Mouse (Mus musculus) testis, postnatal 10 days (tissue): ENCODE results near the gene Fgfr2.
A peak's percentile ranks its signal among the peaks of the same experiment; 100 is the strongest.

Experiments used
- DNase-seq: peaks from one replicate; pipeline ENCODE4 v3.0.0; 2021; ENCODE audit warnings: low spot score

Gene Fgfr2

DNA sequence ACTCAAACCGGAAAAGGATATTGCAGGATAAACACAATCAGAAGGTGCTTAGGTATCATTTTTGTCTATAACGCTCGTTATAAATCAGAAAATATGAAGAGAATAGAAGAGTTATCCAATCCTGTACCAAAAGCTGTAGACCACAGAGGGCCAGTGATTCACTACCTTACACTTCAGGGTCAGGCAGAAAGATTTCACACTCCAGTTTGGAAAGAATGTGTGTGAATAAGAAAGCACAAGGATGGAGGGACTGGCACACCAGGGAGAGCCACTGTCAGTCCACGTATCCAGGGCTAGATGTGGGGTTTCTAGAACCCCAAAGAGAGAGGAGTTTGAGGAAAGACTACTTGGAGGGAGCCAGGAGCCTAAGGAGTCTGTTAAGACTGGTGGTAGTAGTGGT is 546.3 kb downstream of the Fgfr2 start:
- DNase-seq = no peak

DNA sequence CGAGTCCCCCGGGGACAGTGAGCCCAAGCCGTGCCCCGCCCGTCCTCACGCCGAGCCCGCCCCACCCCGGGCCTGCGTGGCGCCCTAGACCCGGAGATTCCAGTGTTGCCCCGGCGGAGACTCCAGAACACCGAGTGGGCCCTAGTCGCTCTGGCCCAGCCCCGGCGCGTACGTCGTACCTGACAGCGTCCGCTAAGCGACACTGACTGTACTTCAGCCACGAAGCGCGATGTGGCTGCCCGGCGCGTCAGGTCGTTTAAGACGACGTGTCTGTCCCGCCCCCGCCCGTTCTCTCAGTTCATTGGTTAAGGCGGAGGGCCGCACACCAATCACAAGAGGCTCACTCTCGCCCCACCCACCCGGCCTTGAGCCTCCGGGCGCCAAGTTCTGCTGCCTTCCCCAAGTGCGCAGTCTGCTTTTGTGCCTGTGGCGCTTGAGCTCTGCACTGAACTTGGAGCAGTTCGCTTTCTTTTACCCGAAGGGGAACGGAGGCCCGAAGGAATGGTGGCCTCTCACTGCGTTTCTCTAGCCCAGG is 547.0 kb downstream of the Fgfr2 start, which contains the start of gene Oat:
Gene Oat, minus strand, starts transcription at position 283 of the 535 bp plus-strand sequence.
- peak; percentile 95 for DNase-seq

DNA sequence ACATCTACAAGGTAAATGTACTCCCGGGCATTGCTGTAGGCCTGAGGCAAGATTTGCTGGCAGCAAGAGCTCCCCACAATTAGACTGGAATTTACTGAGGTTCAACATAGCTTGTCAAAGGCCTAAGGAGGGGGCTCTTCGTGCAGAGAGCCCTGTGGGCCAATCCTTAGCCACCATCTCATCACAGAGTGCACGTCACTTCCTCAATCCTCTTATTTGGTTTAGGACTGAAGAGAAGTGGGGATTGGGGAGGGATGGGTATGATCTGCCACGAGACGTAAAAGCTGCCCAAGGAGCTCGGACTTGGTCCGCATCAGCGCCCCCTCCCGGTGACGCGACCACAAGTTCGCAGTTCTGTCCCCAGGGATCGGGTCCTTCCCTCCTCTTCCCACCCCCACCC is 547.5 kb downstream of the Fgfr2 start:
- DNase-seq = peak; percentile 92

DNA sequence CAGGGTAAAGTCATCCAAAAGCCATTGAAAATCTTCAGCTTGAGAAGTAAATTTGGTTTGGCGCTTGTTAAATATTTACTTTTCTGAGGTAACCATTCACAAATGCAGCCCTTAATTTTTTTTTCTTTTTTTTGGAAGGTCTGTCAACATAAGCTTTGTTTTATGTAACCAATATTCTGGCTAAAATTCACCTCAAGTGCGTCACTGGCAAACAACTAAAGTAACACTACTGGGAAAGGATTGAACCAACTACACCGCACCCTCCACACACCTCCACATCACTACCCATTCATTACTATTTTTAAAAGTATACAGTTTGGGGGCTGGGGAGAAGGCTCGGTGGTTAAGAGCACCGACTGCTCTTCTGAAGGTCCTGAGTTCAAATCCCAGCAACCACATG is 548.5 kb downstream of the Fgfr2 start:
- DNase-seq = no peak

DNA sequence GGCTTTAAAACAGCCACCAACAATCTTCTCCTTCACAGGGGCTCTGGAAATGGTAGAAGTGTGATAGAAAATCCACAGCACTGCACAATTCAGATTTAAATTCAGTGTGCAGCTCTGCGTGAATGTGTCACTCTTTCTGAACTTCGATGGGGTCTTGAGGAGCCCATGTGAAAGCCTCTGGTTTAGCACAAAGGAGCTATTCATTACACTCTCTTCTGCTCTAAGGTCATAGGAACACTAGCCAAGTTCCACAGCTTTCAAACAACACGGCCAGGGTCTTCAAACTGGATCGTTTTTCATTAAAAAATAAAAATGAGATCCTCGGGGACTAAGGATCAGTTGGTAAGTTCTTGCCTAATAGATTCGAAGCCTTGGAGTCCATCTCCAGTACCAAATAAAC is 549.9 kb downstream of the Fgfr2 start:
- no peak for DNase-seq

DNA sequence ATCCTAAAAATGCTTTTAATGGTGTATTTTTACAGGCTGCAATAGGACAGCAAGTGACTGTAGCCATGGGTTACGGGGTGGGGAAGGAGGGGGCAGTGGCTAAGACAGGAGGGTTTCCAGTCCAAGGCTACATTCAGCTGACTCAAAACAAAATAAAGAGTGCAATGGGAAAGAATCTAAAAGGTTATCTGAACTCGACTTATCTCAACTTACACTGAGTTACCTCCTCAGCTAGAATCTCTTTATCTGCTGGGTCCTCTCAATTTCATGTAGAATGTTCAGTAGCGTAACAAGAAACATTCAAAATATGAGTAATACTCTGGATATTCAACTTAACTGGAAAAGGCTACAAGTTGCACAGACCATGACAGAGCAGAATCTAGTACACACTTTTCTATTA is 550.4 kb downstream of the Fgfr2 start:
- no peak for DNase-seq

DNA sequence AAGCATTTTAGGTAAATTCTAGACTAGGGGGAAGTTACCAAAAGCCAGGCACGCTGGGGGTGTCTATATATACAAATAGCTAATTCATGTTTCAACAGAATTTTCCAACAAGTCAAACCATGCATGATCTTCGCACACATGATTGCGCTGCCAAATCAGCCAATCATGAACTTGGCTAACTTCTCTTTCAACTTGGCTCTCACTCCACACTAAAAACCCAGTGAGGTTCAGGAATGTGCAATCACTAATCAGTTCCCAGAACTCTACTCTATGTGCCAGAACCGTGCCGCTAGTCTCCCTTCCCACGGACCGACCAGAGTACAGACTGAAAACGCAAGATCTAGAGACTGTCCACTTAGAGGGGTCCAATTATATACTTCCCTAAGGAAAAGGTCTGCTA is 551.7 kb downstream of the Fgfr2 start:
- DNase-seq = no peak

DNA sequence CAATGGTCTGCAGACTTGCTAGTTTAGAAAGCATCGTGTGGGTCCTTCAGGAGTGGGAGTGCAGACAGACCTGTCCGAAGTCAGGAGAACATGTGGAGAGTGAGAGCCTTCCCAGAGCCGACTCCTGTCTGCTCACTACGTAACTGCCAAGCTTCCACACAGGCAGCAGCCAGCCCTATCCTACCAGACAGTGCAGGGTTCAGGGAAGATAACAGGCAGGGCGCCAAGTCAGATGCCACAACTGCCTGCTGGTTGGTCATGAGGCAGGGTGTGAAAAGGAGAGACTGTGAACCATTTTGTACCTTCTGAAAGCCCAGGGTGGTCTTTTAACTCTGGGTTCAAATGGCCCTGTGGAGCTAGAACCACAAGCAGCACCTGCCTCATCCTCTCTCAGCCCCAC is 553.1 kb downstream of the Fgfr2 start:
- no peak for DNase-seq

DNA sequence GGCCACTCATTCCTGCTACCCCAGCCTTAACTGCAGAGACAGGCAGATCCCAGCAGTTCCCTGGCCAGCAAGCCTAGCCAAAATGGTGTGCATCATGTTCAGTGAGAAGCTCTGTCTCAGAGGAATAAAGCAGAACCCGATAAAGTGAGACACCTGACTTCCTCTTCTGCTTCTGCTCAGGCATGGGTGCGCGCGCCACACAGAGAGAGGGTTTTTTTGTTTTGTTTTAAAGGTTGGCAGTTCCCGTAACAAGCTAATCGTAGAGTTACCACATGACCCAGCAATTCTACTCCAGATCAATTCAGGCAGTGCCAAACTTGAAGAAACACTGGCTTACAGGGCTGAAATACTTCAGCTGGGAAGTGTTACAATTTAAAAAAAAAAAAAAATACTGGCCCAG is 554.3 kb downstream of the Fgfr2 start:
- DNase-seq = no peak

DNA sequence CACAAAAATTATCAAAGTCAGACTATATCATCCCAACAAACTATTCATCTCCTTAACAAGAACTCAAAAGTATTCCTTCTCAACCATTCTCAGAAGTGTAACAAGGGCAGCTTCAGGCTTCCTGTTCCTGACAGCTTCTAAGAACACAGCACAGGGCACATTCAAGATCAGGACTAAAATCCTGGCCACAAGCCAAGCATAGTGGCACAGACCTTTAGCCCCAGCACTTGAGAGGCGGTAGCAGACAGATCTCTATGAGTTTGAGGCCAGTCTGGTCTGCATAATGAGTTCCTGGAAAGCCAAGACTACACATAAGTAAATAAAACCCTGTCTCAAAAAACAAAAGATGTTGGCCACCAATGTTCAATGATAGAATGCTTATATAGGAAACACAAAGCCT is 557.3 kb downstream of the Fgfr2 start:
- DNase-seq = no peak

DNA sequence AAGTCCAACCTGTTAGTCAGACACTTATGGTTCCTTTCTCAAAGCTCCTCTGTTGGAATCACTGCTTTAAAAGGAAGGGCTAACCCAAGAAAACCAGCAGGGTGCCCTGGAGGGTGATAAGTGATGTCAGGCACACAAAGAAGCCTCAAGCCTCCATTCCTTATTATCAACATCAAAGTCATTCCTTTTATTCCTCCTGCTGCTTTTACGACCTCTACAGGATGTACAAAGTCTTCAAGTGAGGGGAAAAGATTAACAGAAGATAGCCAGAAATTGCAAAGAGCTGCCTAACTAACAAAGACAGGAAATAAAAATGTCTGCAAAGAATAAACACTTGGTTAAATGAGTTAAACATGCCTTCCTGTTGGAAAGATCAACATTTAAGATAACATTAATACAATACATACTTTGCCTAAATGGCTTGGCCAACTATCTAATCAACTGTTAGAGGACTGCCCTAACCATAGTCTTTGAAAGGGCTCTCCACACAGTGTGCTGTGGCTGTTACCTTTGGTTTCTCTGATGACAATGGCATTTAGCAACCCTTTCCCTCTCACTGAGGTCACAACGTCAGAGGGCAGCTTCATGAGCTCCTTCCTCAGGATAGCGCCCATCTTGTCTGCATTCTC is 563.9 kb downstream of the Fgfr2 start:
- no peak for DNase-seq

DNA sequence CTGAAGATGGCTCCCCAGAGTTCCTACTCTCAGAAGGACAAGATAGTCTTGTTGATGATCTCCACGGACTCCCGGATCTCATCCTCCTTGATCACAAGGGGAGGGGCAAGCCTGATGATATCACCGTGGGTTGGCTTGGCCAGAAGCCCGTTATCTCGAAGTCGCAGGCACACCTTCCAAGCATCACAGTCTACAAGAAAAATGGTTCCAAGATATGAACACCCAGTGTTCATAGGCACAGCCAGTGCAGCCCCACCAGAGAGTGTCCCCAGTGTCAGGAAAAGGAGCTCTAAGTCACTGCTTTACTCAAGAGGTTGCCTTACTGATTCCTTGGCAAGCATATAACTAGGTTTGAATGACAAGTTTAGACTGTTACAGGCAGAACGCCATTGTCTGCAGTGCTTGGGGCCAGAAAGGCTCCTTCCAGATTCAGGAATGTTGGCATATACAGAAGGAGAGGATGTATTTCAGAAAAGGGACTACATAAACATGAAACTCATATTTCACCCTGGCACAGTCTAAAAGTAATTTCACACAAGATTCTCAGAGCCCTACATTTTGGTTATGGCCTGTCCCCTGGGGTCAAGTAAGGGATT is 564.9 kb downstream of the Fgfr2 start:
- DNase-seq = no peak

DNA sequence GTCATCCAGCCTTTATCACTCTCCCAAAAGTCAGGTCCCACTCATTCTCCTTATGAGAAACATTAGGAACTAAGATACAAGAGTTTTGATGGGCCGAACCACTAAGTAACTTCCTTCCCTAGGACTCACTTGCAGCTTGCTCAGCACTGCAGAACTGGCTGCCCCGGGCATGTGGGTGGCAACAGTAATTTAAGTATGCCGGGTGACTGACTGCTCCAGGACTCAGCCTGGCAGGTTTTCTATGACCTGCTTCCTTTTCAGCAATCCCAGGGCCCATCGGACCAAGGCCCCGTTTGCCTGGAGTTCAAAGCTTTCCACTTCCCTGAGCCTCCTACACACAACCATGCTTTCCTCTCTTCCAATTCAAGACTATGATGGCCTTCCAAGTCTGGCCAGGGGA is 566.6 kb downstream of the Fgfr2 start:
- DNase-seq = no peak

DNA sequence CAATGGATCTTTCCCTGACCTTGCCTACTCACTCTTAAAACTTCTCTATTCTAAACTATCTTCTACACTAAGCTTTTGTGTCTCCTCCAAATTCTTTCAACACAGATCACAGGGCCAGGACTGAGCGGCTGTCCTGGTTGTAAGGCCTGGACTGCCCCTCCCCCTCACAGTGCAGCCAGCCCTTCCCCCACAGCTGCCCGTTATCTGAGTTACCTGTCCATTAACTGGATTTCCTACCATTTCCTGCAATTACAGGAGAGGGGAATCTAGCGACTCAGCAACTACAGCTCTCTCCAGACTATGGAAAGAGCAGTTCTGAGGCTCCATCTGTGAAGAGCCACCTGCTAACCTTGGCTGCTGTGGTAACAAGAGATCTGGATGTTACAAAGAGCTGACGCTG is 567.2 kb downstream of the Fgfr2 start:
- DNase-seq = no peak

DNA sequence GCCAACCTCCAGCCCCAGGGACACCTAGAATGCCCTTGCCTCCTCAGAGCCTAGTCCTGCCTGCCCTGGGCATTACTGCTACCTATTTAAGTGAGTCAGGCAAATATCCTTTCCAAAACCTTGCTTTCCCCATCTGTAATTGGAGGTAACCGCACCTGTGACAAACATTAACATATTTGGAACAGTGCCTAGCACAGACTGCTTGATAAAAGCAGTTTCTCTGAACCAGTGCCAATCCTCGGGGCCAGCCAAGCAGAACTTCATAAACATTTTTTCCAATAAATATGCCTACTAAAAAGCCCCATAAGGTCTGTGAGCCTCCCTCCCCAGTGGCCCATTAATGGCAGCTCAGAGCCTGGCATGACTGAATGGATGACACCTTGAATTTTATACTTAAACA is 569.1 kb downstream of the Fgfr2 start:
- no peak for DNase-seq

DNA sequence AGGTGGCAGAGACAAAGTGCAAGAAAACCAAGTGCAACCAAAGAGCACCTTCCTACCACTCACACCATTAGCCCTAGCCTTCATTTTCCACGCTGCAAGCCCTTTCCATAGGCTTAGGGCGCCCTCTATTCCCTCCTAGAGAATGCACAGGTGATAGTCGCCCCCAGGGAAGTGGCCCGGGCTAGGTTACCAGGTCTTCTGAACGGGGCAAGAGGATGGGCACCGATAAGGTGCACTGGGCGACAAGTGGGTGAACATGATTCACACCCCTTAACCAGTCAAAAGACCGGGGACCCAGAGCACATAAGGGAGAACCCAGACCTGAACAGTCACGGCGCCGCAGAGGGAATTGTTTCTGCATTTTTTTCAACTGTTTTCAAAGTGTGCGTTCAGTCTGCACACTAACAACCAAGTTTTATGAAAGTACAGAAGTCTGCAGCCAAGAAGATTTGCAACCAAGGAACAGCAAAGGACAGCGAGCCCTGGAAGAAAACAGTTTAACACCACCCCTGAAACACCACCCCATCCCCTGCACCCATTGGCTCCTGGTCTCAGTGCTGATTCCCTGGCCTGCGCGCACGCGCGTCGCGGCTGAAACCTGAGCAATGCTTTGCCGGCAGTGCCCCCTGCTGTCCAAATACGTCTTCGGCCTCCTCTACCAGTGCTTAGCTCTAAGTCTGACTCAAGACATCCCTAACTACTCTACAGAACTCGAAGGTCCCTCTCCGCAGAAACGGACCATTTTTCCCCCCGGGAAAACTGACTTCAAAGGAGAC is 571.6 kb downstream of the Fgfr2 start:
- peak; percentile 97 for DNase-seq

DNA sequence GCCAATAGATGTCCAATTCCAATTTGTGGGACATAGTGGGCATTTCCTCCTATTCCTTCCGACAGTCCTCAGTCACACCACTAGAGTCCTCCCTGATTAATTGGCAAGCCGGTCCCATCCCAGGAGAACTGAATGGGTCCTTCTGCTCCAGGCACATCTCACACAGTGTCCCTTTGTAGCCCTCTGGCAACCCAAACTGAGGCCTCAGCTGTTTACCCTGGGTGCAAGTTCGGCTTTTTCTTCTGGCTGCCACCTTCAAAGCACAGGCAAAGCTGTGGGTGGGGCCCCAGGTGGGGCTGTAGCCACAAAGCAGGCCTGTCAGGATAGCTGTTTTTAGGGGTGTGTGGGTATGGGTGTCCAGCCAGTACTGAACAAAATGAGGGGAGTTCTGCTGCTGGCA is 576.0 kb downstream of the Fgfr2 start:
- DNase-seq = no peak

DNA sequence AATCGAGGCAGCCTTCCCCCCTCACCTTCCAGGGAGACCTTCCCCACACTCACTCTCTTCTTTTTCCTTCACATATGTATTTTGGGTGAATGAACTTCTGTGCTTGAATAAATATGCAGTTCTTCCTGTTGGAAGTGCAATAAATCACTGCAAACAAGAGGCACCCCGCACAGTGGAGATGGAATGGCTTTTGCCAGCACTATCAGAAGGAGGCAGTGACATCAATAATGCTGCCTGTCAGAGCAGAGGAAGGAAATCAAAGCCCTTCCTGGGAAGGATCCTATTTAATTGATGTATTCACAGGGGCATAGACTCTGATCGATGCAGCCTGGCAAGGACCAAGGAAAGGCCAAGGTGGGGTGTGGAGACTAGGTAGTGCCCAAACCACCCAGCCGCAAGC is 580.7 kb downstream of the Fgfr2 start:
- DNase-seq = no peak

DNA sequence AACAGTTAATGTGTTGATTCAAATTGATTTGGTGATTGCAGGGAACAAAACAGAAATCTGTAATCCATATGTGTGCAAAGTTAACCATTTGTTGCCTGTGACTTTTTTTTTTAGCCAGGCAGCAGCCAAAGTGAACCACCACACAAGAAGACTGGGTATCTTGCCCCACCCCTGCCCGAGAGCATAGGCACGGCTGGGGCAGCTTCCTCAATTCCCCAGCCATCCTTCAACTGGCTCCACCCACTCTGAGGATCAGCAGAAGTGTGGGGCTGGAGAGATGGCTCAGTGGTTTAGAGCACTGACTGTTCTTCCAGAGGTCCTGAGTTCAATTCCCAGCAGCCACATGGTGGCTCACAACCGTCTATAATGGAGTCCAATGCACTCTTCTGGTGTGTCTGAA is 581.6 kb downstream of the Fgfr2 start:
- no peak for DNase-seq

DNA sequence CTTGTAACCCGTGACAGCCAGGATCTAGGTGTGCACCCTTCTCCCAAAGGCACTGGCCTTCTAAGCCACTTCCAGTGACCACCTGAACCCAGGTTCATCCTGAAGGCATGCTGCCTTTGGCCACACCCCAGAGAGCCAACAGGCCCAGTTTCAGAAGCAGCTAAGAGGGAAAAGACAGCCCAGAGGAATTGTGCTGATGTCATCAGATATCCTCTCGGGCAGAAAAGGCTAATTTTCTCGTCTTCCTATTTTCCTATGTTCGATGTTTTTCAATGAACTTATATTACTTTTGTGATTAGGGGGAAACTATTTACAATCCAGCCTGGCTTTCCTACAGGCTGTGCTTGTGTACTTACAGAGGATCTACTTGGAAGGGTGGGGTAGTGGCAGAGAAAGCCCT is 582.6 kb downstream of the Fgfr2 start:
- no peak for DNase-seq

DNA sequence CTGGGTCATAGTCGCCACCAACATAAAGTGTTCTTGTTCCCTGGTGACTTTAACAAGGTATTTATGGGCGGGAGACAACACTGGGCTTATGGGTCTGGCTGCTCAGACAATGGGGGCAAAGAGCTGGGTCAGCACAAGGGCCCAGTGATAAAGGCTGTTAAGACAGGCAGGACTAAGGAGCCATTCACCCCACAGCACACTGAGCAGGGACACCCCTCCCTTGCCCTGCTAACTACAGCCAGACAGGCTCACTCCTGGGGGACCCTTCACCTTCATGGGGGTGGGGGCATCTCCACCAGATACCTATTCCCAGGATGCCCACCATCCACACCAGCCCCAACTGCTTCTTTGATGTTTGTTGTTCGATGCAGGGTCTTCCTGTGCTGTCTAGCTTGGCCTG is 593.9 kb downstream of the Fgfr2 start:
- DNase-seq = no peak

DNA sequence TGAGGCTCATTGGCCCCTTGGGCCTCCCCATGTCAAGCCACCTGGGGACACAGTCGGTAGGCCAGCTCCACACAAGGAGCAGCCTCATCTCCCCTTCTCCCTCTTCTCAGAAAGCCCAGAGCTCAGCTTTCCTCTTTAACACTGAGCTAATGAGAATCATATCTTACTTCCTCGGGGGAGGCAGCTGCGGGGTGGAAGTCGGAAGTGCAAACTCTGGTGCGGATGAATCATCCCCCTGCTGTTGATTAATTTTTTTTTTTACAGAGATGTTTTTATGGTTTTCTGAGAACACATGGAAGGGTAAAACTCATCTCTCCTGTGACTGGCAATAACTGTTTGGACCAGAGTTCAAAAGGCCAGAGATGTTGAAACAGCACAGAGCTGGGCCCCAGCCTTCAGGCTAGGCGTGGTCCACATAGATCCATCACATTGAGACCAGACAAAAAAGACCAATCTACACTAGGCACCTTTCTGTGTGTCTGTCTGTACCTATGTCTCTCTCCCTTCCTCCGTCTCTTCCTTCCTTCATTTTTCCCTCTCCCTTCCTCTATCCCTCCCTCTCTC is 609.6 kb downstream of the Fgfr2 start:
- DNase-seq = no peak

DNA sequence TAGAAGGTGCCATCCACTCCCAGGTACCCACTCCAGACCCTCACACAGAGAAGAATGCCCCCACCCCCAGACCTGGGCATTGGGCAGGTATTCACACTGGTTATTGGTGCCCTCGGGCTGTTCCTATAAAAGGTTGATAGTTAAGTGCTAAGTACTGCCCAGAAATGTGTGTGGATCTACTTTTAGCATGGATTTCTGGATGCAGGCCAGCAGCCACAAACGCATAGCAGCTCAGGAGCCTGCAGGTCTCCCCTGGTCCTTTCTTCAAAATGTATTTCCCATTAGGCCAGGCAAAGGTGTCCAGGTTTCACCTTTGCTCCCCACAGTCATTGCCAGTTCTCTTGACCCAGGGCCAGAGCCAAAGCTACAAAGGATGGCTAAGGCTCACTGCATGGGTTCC is 614.0 kb downstream of the Fgfr2 start:
- DNase-seq = no peak
